Mouse (Mus musculus) megakaryocyte, embryonic 14.5 days (primary cell): ENCODE data around the gene Cers5.

Experiments used
- FLI1 ChIP-seq: IDR thresholded peaks from 2 replicates; pipeline ENCODE4 v1.6.1; 2012; ENCODE audit warnings: low read length, inconsistent platforms, mixed read lengths
- GATA1 ChIP-seq: IDR thresholded peaks from 3 replicates; pipeline ENCODE4 v1.6.1; 2012; ENCODE audit warnings: mixed read lengths, low read length, inconsistent platforms, borderline replicate concordance

- no peak for TF ChIP-seq GATA1
- no peak for TF ChIP-seq FLI1
These were observed 946 bp downstream of the Cers5 start for GRCm38 (mm10) chr15:99771601-99772276.
